Mouse (Mus musculus) liver, embryonic 12.5 days (tissue): ENCODE results near the gene Fosl2. TPM values are rescaled to one million over a fixed set of nuclear protein-coding genes. Genes with fewer than 3 reads are reported as not detected.

Experiments used
- ATAC-seq: fragments of 200-750 bp; cut with Nextera tagmentation; 2 replicates; pipeline ENCODE4 v1.8.0; 2017; ENCODE audit warnings: moderate number of reproducible peaks, mild to moderate bottlenecking, moderate library complexity
- H3K27ac ChIP-seq: fragments of 300-500 bp; sonication (generic); 2 replicates; pipeline ENCODE4 v1.5.1; 2016; ENCODE audit warnings: mild to moderate bottlenecking
- H3K27me3 ChIP-seq: fragments of 300-500 bp; sonication (generic); replicated peaks from 2 replicates; pipeline ENCODE4 v1.6.1; 2016; ENCODE audit warnings: mild to moderate bottlenecking, moderate library complexity
- H3K36me3 ChIP-seq: fragments of 300-500 bp; sonication (generic); 2 replicates; pipeline ENCODE4 v1.6.1; 2016; ENCODE audit warnings: mild to moderate bottlenecking, moderate library complexity
- H3K4me1 ChIP-seq: fragments of 300-500 bp; sonication (generic); 2 replicates; pipeline ENCODE4 v1.6.1; 2016
- H3K4me2 ChIP-seq: fragments of 300-500 bp; sonication (generic); 2 replicates; pipeline ENCODE4 v1.6.1; 2016; ENCODE audit warnings: mild to moderate bottlenecking, moderate library complexity
- H3K4me3 ChIP-seq: fragments of 300-500 bp; sonication (generic); 2 replicates; pipeline ENCODE4 v1.5.1; 2016; ENCODE audit warnings: mild to moderate bottlenecking, moderate library complexity
- H3K9ac ChIP-seq: fragments of 300-500 bp; sonication (generic); 2 replicates; pipeline ENCODE4 v1.6.1; 2016; ENCODE audit warnings: mild to moderate bottlenecking, moderate library complexity
- H3K9me3 ChIP-seq: fragments of 300-500 bp; sonication (generic); replicated peaks from 2 replicates; pipeline ENCODE4 v1.6.1; 2016; ENCODE audit warnings: mild to moderate bottlenecking, moderate library complexity
- WGBS: fragments of 180-500 bp; shearing (Covaris S2); methylation state at CpG from one replicate; pipeline ENCODE4 v1.1.7; 2016; ENCODE audit not compliant: insufficient replicate concordance; 5-methylcytosine and 5-hydroxymethylcytosine counted together
- polyA plus RNA-seq: library from polyadenylated mRNA; unstranded; fragments of >200 nt; fragmentation: Nextera tagmentation; extraction: Ambion mirVana; gene quantifications from 2 replicates; pipeline ENCODE4 v1.2.1, GENCODE M21; 2016

The Fosl2 gene
- polyA plus RNA-seq, 1 experiment from 2014 or later: 0.73 TPM

DNA sequence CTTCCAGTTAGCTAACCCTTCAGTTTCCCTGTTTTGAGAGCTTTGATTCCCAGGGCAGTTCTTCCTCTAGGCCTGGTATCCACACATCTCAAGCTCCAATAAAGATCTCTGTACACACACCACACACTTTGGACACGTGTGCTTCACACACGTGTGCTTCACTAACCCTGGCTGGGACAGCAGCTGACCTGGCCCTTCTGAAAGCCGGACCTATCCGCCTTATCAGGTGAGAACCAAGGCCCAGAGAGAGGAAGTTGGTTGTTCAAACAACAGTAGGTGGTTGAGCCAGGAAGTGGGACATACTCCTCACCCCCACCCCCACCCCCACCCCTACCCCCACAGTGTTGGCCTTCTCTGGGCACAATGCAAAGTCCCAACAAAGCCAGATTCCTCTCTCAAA is 24.9 kb upstream of the Fosl2 start:
- Histone ChIP-seq H3K27me3 (peaks cover 5% of the 10 kb centered on the region; the same call in 1 of the 2 replicates), H3K9ac (no peak overlapping the region), H3K4me2 (no peak overlapping the region), H3K9me3 (no peaks in the 10 kb centered on the region), H3K36me3 (no peaks in the 10 kb centered on the region), H3K4me1 (peaks cover 7% of the 10 kb centered on the region; the same call in 1 of the 2 replicates), H3K4me3 (no peak overlapping the region), H3K27ac (no peak overlapping the region)
- WGBS: 28% methylated on average over 4 of the region's 4 CpGs
- ATAC-seq: no peak

GRCm38 (mm10) chr5:32112206-32112916 is 23.2 kb upstream of the Fosl2 start:
- peaks cover 5% of the 10 kb centered on the region; the same call in 1 of the 2 replicates for H3K27me3 ChIP-seq
- H3K4me3 ChIP-seq: no peak overlapping the region
- peaks cover 7% of the 10 kb centered on the region; the same call in 1 of the 2 replicates for H3K4me1 ChIP-seq
- 26% methylated on average over 7 of the region's 7 CpGs for WGBS
- no peak overlapping the region for H3K27ac ChIP-seq
- H3K9me3 ChIP-seq: no peaks in the 10 kb centered on the region
- no peak overlapping the region for H3K4me2 ChIP-seq
- no peak for ATAC-seq
- no peak overlapping the region for H3K9ac ChIP-seq
- H3K36me3 ChIP-seq: no peaks in the 10 kb centered on the region

- peaks cover 26% of the 10 kb centered on the region for H3K27me3 ChIP-seq
- no peak overlapping the region for H3K27ac ChIP-seq
- ATAC-seq: no peak
- no peak overlapping the region for H3K4me2 ChIP-seq
- H3K9ac ChIP-seq: no peak overlapping the region
- no peak overlapping the region for H3K4me3 ChIP-seq
- H3K9me3 ChIP-seq: no peaks in the 10 kb centered on the region
- no peaks in the 10 kb centered on the region for H3K36me3 ChIP-seq
- no peaks in the 10 kb centered on the region for H3K4me1 ChIP-seq
- 52% methylated on average over 11 of the region's 11 CpGs for WGBS
Measured at GRCm38 (mm10) chr5:32120901-32121376, 14.7 kb upstream of the Fosl2 start.

GRCm38 (mm10) chr5:32121936-32122335 is 13.7 kb upstream of the Fosl2 start:
- Histone ChIP-seq H3K36me3 (no peaks in the 10 kb centered on the region), H3K4me3 (no peak overlapping the region), H3K4me2 (no peak overlapping the region), H3K4me1 (no peaks in the 10 kb centered on the region), H3K27ac (no peak overlapping the region), H3K9ac (no peak overlapping the region), H3K27me3 (peaks cover 30% of the 10 kb centered on the region), H3K9me3 (no peaks in the 10 kb centered on the region)
- WGBS: 52% methylated on average over 6 of the region's 6 CpGs
- ATAC-seq: no peak

GRCm38 (mm10) chr5:32122363-32122762 is 13.2 kb upstream of the Fosl2 start:
- Histone ChIP-seq H3K36me3 (no peaks in the 10 kb centered on the region), H3K4me2 (no peak overlapping the region), H3K27me3 (peaks cover 30% of the 10 kb centered on the region), H3K9me3 (no peaks in the 10 kb centered on the region), H3K4me1 (no peaks in the 10 kb centered on the region), H3K4me3 (no peak overlapping the region), H3K27ac (no peak overlapping the region), H3K9ac (no peak overlapping the region)
- WGBS: 27% methylated on average over 5 of the region's 5 CpGs
- no peak for ATAC-seq

GRCm38 (mm10) chr5:32124957-32125356 is 10.6 kb upstream of the Fosl2 start:
- Histone ChIP-seq H3K9ac (no peak overlapping the region), H3K27me3 (peaks cover 42% of the 10 kb centered on the region), H3K4me3 (no peak overlapping the region), H3K9me3 (no peaks in the 10 kb centered on the region), H3K36me3 (no peaks in the 10 kb centered on the region), H3K27ac (no peak overlapping the region), H3K4me2 (no peak overlapping the region), H3K4me1 (no peaks in the 10 kb centered on the region)
- WGBS: 77% methylated on average over 6 of the region's 6 CpGs
- no peak for ATAC-seq

GRCm38 (mm10) chr5:32127226-32127625 is 8.4 kb upstream of the Fosl2 start:
- H3K4me2 ChIP-seq: no peak overlapping the region
- no peaks in the 10 kb centered on the region for H3K9me3 ChIP-seq
- peaks cover 53% of the 10 kb centered on the region for H3K27me3 ChIP-seq
- H3K36me3 ChIP-seq: no peaks in the 10 kb centered on the region
- H3K4me3 ChIP-seq: no peak overlapping the region
- H3K9ac ChIP-seq: no peak overlapping the region
- no peak overlapping the region for H3K27ac ChIP-seq
- 61% methylated on average over 3 of the region's 3 CpGs for WGBS
- no peak for ATAC-seq
- H3K4me1 ChIP-seq: no peaks in the 10 kb centered on the region

GRCm38 (mm10) chr5:32127927-32128326 is 7.7 kb upstream of the Fosl2 start:
- Histone ChIP-seq H3K4me2 (no peak overlapping the region), H3K9ac (no peak overlapping the region), H3K36me3 (no peaks in the 10 kb centered on the region), H3K9me3 (no peaks in the 10 kb centered on the region), H3K4me3 (no peak overlapping the region), H3K4me1 (peaks cover 4% of the 10 kb centered on the region; the same call in 1 of the 2 replicates), H3K27me3 (peaks cover 60% of the 10 kb centered on the region), H3K27ac (no peak overlapping the region)
- ATAC-seq: no peak
- WGBS: 35% methylated on average over 3 of the region's 3 CpGs

DNA sequence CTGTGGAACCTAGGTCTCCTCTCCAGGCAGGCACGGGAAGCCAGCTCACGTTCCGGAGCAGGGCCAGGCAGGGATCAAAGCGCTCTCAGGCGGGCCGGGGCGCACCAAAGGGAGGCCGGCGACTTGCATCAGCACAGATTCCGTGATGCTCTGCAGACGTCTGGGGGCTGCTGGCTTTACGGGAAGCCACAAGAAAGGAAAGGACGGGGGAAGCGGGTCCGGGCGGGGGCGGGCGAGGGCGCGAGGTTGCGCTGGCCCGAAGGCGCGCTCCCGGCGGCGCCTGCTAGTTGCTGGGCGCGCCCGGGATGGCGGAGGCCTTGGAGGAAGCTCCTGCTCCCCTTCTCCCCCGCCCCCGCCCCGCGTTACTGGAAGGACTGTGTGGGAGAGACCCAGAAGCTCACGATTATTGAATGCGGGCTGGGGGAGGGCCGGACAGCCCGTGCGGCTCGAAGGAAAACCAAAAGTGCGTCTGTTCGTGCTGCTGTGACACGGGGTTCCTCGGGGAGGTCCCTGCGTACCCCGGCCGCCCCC is 2.6 kb upstream of the Fosl2 start:
- no peaks in the 10 kb centered on the region for H3K36me3 ChIP-seq
- H3K4me3 ChIP-seq: peak overlapping the region; percentile 63
- H3K4me2 ChIP-seq: peak overlapping the region; percentile 78
- H3K27ac ChIP-seq: peak overlapping the region; percentile 53; the same call in 1 of the 2 replicates
- ATAC-seq: no peak
- H3K4me1 ChIP-seq: peaks cover 15% of the 10 kb centered on the region; the same call in 1 of the 2 replicates
- peaks cover 99% of the 10 kb centered on the region for H3K27me3 ChIP-seq
- peak overlapping the region; percentile 43 for H3K9ac ChIP-seq
- H3K9me3 ChIP-seq: no peaks in the 10 kb centered on the region
- WGBS: 2% methylated on average over 46 of the region's 48 CpGs

GRCm38 (mm10) chr5:32133549-32134004 is 2.0 kb upstream of the Fosl2 start:
- no peaks in the 10 kb centered on the region for H3K36me3 ChIP-seq
- peaks cover 100% of the 10 kb centered on the region for H3K27me3 ChIP-seq
- no peaks in the 10 kb centered on the region for H3K9me3 ChIP-seq
- peak overlapping the region; percentile 53; the same call in 1 of the 2 replicates for H3K27ac ChIP-seq
- H3K9ac ChIP-seq: peak overlapping the region; percentile 43
- under 1% methylated on average over 20 of the region's 20 CpGs for WGBS
- H3K4me1 ChIP-seq: peaks cover 16% of the 10 kb centered on the region; the same call in 1 of the 2 replicates
- peak overlapping the region; percentile 63 for H3K4me3 ChIP-seq
- H3K4me2 ChIP-seq: peak overlapping the region; percentile 78
- no peak for ATAC-seq

GRCm38 (mm10) chr5:32134051-32134732 is 1.4 kb upstream of the Fosl2 start:
- Histone ChIP-seq H3K4me3 (peak overlapping the region; percentile 63), H3K4me1 (peaks cover 22% of the 10 kb centered on the region), H3K27me3 (peaks cover 100% of the 10 kb centered on the region), H3K27ac (0 out of 2 replicates have a peak overlapping the region, but pooled peaks have one; percentile 29), H3K4me2 (peak overlapping the region; percentile 78), H3K9me3 (no peaks in the 10 kb centered on the region), H3K9ac (no peak overlapping the region), H3K36me3 (no peaks in the 10 kb centered on the region)
- 2% methylated on average over 21 of the region's 21 CpGs for WGBS
- ATAC-seq: no peak

- H3K4me2 ChIP-seq: peak overlapping the region; percentile 78
- H3K4me1 ChIP-seq: peaks cover 25% of the 10 kb centered on the region
- peaks cover 93% of the 10 kb centered on the region for H3K27me3 ChIP-seq
- ATAC-seq: peak; percentile 27; the same call in 1 of the 2 replicates
- 0% methylated on average over 33 of the region's 54 CpGs for WGBS
- peak overlapping the region; percentile 79 for H3K27ac ChIP-seq
- no peaks in the 10 kb centered on the region for H3K9me3 ChIP-seq
- H3K36me3 ChIP-seq: no peaks in the 10 kb centered on the region
- peak overlapping the region; percentile 27; the same call in 1 of the 2 replicates for H3K9ac ChIP-seq
- H3K4me3 ChIP-seq: peak overlapping the region; percentile 63
Measured at GRCm38 (mm10) chr5:32134903-32135335, 682 bp upstream of the Fosl2 start.
